Mouse (Mus musculus): ENCODE results near the gene Olfr613. TPM values are rescaled to one million over a fixed set of nuclear protein-coding genes. Genes with fewer than 3 reads are reported as not detected.
"Not testable (repeated sequence)": the region's sequence is repeated elsewhere in the genome, so short reads cannot be mapped to it uniquely, and the experiment has no call there.

Olfr613 gene
- total RNA-seq (2021): not detected
- long read RNA-seq, experiment 1: 0 reads
- long read RNA-seq, experiment 2: 0 reads

DNA sequence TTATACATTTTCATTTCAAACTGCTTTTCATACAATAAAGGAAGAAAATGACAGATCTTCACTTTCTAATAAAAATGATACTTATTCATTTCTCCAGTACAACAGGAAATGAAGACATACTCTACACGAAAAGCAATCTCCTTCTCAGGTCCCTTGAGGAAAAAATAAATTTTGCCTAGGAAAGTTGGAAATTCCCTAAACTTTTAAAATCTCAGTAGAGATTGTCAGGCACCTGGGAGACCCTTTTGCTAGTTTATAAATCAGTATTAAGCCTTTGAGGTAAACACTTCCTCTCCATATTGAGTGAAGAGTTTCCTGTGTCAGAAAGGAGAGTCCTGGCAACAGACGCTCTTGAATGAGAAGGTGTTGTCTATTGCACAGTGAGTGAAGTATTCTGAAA, at the start of gene Olfr613:
TSS of gene Olfr613 (plus strand) at position 301 of the 400 bp plus-strand sequence.
- no peak for DNase-seq (ENCODE audit: low spot score in 2 of 2)

- no peak for DNase-seq (ENCODE audit: low spot score in 2 of 2)
Observed at GRCm38 (mm10) chr7:103512022-103512421, 35.9 kb upstream of the Olfr613 start, which contains the start of gene Olfr610. Gene Olfr610 (minus strand): TSS chr7:103512122.

GRCm38 (mm10) chr7:103520746-103521145, 27.1 kb upstream of the Olfr613 start, which contains the start of gene Olfr611:
Gene Olfr611 (minus strand): TSS chr7:103520846.
- not testable (repeated sequence) for DNase-seq (ENCODE audit: low spot score in 2 of 2)

- DNase-seq (ENCODE audit: low spot score in 2 of 2): not testable (repeated sequence)
Observed at GRCm38 (mm10) chr7:103542617-103543016, 5.3 kb upstream of the Olfr613 start, which contains the start of gene Olfr612. Gene Olfr612 (minus strand): TSS chr7:103542717.

GRCm38 (mm10) chr7:103555779-103556178, 7.9 kb downstream of the Olfr613 start, which contains the start of gene Olfr615:
Gene Olfr615 (plus strand): TSS chr7:103556079.
- no peak for DNase-seq (ENCODE audit: low spot score in 2 of 2)

DNA sequence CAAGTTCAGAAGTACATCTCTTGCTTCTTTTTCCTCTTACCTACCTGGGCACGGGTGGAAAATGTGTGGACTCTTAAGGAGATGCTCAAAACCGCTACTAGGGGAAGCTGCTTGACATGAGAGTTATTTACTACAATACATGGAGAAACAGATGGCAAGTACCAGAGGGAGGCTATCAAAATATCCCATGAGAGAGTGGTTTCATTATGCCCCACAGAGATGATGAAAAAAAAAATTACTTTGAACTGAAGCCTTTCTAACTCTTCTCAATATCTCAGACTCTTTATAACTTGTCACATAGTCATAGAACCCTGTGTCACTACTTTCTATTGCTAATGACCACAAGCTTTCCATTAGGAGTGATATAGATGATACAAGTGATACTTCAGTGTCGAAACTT, 21.2 kb downstream of the Olfr613 start, which contains the start of gene Olfr616:
TSS of gene Olfr616 (minus strand) at position 101 of the 400 bp plus-strand sequence.
- no peak for DNase-seq (ENCODE audit: low spot score in 2 of 2)

GRCm38 (mm10) chr7:103572761-103573160, 24.9 kb downstream of the Olfr613 start, which contains the start of gene Olfr617:
Gene Olfr617 (plus strand): TSS chr7:103573061.
- DNase-seq (ENCODE audit: low spot score in 2 of 2): no peak

- no peak for DNase-seq (ENCODE audit: low spot score in 2 of 2)
Observed at GRCm38 (mm10) chr7:103589803-103590202, 41.9 kb downstream of the Olfr613 start, which contains the start of gene Olfr618. Gene Olfr618 (plus strand): TSS chr7:103590103.

GRCm38 (mm10) chr7:103600275-103600674, 52.4 kb downstream of the Olfr613 start, which contains the start of gene Olfr619:
Gene Olfr619 (plus strand): TSS chr7:103600575.
- DNase-seq (ENCODE audit: low spot score in 2 of 2): no peak

Small RNA genes lying within 50 kb of the gene (microRNA-seq; reads per million reads assigned to microRNA genes)
- 0 reads per million in 2 experiments for gene Gm26506

Other genes with a start within 250 kb of the Olfr613 start
- not detected for gene Olfr596, start 242.4 kb upstream of the Olfr613 start, total RNA-seq (2021)
- not detected for gene Olfr597, start 231.8 kb upstream of the Olfr613 start, total RNA-seq (2021)
- gene Olfr598, start 224.5 kb upstream of the Olfr613 start, total RNA-seq (2021): not detected
- gene Olfr599, start 212.2 kb upstream of the Olfr613 start, total RNA-seq (2021): not detected
- gene Olfr600, start 198.4 kb upstream of the Olfr613 start, total RNA-seq (2021): not detected
- gene Olfr601, start 185.4 kb upstream of the Olfr613 start, total RNA-seq (2021): not detected
- not detected for gene Olfr603, start 161.9 kb upstream of the Olfr613 start, total RNA-seq (2021)
- not detected for gene Usp17lc, start 133.0 kb upstream of the Olfr613 start, total RNA-seq (2021)
- gene Olfr605, start 102.6 kb upstream of the Olfr613 start, total RNA-seq (2021): not detected
- gene Olfr606, start 99.0 kb upstream of the Olfr613 start, total RNA-seq (2021): not detected
- not detected for gene Olfr607, start 83.9 kb upstream of the Olfr613 start, total RNA-seq (2021)
- gene Olfr608, start 78.2 kb upstream of the Olfr613 start, total RNA-seq (2021): not detected
- not detected for gene Olfr609, start 50.0 kb upstream of the Olfr613 start, total RNA-seq (2021)
- gene Olfr610, start 36.0 kb upstream of the Olfr613 start, total RNA-seq (2021): not detected
- gene Olfr611, start 27.2 kb upstream of the Olfr613 start, total RNA-seq (2021): not detected
- gene Olfr612, start 5.4 kb upstream of the Olfr613 start, total RNA-seq (2021): not detected
- gene Olfr615, start 8.0 kb downstream of the Olfr613 start, total RNA-seq (2021): not detected
- gene Olfr616, start 21.1 kb downstream of the Olfr613 start, total RNA-seq (2021): not detected
- not detected for gene Olfr617, start 25.0 kb downstream of the Olfr613 start, total RNA-seq (2021)
- gene Olfr618, start 42.0 kb downstream of the Olfr613 start, total RNA-seq (2021): not detected
- not detected for gene Olfr619, start 52.5 kb downstream of the Olfr613 start, total RNA-seq (2021)
- gene Olfr620, start 64.5 kb downstream of the Olfr613 start, total RNA-seq (2021): not detected
- gene Olfr622, start 94.6 kb downstream of the Olfr613 start, total RNA-seq (2021): not detected
- not detected for gene Olfr623, start 115.6 kb downstream of the Olfr613 start, total RNA-seq (2021)
- gene Olfr624, start 123.1 kb downstream of the Olfr613 start, total RNA-seq (2021): under 1 TPM in 1 of 2 experiments, not detected in 1; 0.07 TPM
- not detected for gene Olfr625-ps1, start 134.6 kb downstream of the Olfr613 start, total RNA-seq (2021)
- gene Olfr243, start 166.6 kb downstream of the Olfr613 start, total RNA-seq (2021): not detected
- not detected for gene Olfr628, start 182.3 kb downstream of the Olfr613 start, total RNA-seq (2021)
- not detected for gene Olfr629, start 196.9 kb downstream of the Olfr613 start, total RNA-seq (2021)
- not detected for gene Olfr630, start 209.3 kb downstream of the Olfr613 start, total RNA-seq (2021)
- gene Olfr69, start 223.5 kb downstream of the Olfr613 start, total RNA-seq (2021): not detected
- not detected for gene Olfr68, start 231.6 kb downstream of the Olfr613 start, total RNA-seq (2021)
- not detected for gene Olfr67, start 243.7 kb downstream of the Olfr613 start, total RNA-seq (2021)

Measured in left cerebral cortex, adult 18-20 months (tissue).